Mouse (Mus musculus): ENCODE results near the gene C1d.

DNA sequence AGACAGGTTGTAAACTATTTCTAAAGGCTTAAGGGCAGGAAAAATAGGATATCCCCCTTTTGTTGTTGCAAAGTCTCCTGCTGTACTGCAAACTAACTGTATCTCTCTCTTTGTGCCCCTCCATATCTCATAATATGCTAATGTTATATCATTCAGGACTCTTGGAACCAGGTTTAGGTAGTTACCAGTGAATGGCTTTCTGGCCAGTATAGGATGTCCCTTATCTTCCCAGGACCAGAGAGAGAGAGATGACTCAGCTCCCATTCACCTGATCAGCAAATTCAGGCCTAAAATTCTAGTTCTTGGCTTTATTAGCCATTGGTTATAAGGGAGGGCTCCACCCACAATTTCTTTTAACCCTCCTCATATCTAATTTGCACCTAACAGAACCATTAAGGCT, 31.5 kb downstream of the C1d start:
- TF ChIP-seq CTCF (IDR thresholded peaks at IDR 0.05), result no peak
- no peak for TF ChIP-seq POLR2A (IDR thresholded peaks at IDR 0.05; ENCODE audit: insufficient read depth, low read depth, low read length)
- TF ChIP-seq EP300 (IDR thresholded peaks at IDR 0.05; ENCODE audit: insufficient read depth, low read depth, low read length), result no peak

Measured in heart, adult 2 months (tissue).